Mouse (Mus musculus) left cerebral cortex, adult 2 months (tissue): ENCODE data around the gene Gm9903. TPM values are rescaled to one million over a fixed set of nuclear protein-coding genes. Genes with fewer than 3 reads are reported as not detected.

Experiments
- DNase-seq, 2 experiments: peaks; one replicate each; pipeline ENCODE4 v3.0.0; 2021 to 2022; ENCODE audit warnings: low spot score in 2 of 2, mixed read lengths in 1 of 2; ENCODE audit errors: extremely low spot score in 1 of 2
- H3K27ac ChIP-seq: fragments of 200-600 bp; 2 replicates; pipeline ENCODE4 v1.8.1; 2022
- H3K4me3 ChIP-seq: fragments of 200-600 bp; 2 replicates; pipeline ENCODE4 v1.8.1; 2022
- CTCF ChIP-seq: fragments of 200-600 bp; IDR thresholded peaks from 2 replicates; pipeline ENCODE4 v1.8.1; 2022; ENCODE audit warnings: antibody characterized with exemption, mild to moderate bottlenecking, moderate library complexity
- intact Hi-C: fragments of 180-260 bp; cut with DNase I; formaldehyde crosslinking; loops from one replicate; pipeline ENCODE4 v1.15.1; 2025
- long read RNA-seq, 2 experiments: library from polyadenylated mRNA; stranded (forward); transcript quantifications; one replicate each; pipeline ENCODE4 v2.0.0; 2021; ENCODE audit warnings: borderline mapping rate in 2 of 2
- total RNA-seq, 2 experiments: library from RNA; stranded (reverse); gene quantifications; 2 replicates each; pipeline ENCODE4 v1.2.3; 2021

The Gm9903 gene
- total RNA-seq: under 1 TPM; 0.70 to 0.77 TPM
- long read RNA-seq, experiment 1: 0 reads
- long read RNA-seq, experiment 2, partial matches to known transcripts: 0 of 1 reads
- long read RNA-seq, experiment 2, other reads (novel, unspliced or antisense): 0 of 1 reads

DNA sequence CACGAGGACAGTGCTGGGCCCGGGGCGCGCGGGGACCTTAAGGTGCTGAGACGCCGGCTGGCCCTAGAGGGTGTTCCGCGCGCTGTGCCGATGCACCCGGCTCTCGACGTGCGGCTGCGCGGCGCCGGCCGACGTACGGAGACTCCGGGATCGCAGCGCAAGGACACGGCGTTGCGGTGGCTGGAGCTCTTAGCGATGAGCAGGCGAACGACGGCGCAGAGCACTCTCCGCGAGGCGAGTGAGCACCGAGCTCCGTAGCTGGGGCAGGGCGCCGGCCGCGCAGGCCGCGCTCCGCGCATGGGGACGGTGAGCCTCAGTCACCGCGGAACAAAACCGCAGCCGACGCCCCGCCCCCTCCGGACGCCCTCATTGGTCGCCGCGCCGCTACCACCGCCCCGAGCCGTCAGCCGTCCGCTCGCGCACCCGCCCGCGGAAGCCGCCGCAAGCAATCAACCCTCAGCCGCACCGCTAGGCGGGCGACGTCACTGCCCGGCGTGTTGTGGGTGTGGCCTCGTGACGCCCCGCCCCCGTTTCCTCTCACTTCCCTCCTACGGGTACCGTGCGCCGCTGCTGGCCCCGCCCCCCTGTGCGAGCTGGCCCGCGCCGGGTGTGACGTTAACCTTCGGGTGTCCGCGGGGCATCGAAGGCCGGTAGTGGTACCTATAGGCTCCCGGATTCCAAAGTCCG is at the start of gene Gm9903, which contains the start of gene Fam53a:
Gm9903 (plus strand) TSS at position 625 of the 687 bp plus-strand sequence.
Fam53a (minus strand) TSS at position 335 of the 687 bp plus-strand sequence.
- intact Hi-C loops: loop anchor here (1.0 kb wide), 1 partner anchor 12 kb away; no protein-coding TSS in a partner anchor
- Histone ChIP-seq H3K27ac (peak within 1 kb of the TSS; percentile 85), H3K4me3 (peak within 1 kb of the TSS; percentile 92)
- DNase-seq: peak; percentile 100
- TF ChIP-seq CTCF: peak; percentile 24

DNA sequence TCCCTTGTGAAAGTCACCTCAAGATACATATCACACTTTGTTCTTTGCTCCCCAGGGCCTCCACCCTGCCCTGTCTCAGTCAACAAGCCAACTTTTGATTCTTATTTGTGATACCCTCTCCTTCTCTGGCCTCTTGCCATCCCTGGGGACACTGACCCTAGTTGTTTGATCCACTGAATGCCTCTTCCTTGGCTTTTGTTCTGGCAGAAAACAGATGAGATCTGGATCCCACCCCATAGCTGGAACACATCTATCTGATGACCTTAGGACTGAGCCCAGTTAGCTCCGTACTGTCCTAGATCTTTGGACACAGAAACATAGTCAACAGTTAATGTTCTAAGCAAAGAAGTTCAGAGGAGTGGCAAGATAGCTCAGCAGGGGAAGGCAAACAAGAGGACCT is 49.4 kb upstream of the Gm9903 start:
- no peak for DNase-seq
- TF ChIP-seq CTCF: no peak
- intact Hi-C loops: loop anchor here (10.0 kb wide), 1 partner anchor 266 kb away; no protein-coding TSS in a partner anchor

DNA sequence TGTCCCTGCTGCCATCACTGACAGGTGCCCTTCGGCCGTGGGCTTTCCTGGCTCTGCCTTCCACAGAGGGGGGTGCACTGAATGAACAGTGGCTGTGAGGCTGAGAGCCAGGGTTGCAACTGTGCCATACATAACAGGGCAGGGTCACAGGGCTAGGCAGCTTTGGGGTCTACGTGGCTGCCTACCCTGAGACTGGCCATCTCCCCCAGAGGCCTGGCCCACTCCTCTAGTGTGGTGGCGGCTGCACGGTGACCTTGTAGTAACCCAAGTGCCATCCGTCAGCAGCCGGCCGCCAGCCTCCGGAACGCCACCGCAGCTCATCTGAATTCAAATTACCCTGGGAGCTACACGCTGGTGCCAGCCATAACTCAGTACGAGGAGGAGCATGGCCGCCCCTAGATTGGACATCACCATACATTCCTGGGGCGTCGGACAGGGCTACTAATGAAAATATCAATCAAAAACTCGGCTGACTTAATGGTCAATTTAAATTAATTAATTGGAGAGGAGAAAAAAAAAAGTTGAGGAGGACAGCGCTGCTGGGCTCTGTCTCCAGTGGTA is 42.1 kb upstream of the Gm9903 start:
- no peak for DNase-seq
- H3K4me3 ChIP-seq: no peak overlapping the region
- no peak for TF ChIP-seq CTCF
- intact Hi-C loops: loop anchor here (2.0 to 10.0 kb wide), 3 partner anchors 45 to 273 kb away; no protein-coding TSS in a partner anchor
- no peak overlapping the region for H3K27ac ChIP-seq

More for the DNA sequence above, 49.4 kb upstream of the Gm9903 start:
- Histone ChIP-seq H3K27ac (no peak overlapping the region), H3K4me3 (no peak overlapping the region)

DNA sequence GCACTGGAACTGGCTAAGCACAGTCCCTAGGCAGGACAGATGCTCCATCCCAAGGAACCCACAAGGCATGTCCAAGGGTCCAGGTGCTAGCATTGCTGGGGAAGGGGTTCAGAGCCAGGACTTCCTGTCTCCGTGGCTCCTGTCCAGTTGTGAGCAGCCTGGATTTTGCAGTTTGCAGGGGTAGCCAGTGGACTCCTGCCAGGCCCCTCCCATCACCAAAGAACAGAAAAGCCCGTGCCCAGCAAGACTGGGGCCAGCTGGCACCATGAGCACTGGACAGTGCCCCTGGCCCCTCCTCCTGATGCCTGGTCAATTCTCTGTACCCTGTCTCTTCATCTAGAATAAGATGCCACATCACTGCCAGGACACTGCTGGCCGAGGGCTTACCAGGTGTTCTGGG is 41.7 kb upstream of the Gm9903 start:
- TF ChIP-seq CTCF: no peak
- no peak for DNase-seq
- Histone ChIP-seq H3K27ac (no peak overlapping the region), H3K4me3 (no peak overlapping the region)
- intact Hi-C loops: loop anchor here (2.0 to 10.0 kb wide), 3 partner anchors 45 to 273 kb away; no protein-coding TSS in a partner anchor

DNA sequence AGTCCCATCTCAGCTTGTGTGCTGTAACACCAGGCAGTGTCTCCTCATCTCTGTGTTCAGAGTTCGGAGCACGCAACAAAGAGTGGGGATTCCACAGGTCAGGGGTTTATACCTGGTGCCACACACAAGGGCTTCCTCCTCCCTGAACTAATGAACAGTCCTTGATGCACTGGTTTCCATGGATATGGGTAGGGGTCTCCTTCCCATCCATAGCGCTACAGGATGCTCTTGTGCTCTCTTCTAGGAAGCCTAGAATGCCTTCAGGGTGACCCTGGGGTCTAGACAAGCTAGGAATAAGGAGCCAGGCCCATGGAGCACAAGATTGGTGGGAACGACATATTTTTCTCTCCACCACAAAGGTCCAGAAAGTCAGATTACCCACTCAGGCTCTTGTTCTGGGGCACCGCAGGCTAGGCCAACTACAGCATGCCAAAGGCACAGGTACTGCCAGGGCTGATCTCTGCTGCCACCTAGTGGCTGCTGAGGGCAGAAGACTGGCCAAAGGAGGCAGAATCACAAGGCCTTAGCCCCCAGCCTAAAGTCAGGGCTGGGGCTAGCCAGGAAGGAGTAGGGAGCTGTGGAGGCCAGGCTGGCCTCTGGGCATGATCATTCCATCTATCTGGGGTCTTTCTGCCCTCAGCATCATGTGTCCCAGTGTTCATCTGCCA is 40.4 kb upstream of the Gm9903 start:
- intact Hi-C loops: loop anchor here (1.0 to 10.0 kb wide), 4 partner anchors 47 to 275 kb away; no protein-coding TSS in a partner anchor
- no peak overlapping the region for H3K27ac ChIP-seq
- peak; percentile 99 for TF ChIP-seq CTCF
- H3K4me3 ChIP-seq: no peak overlapping the region
- DNase-seq: peak; percentile 63 to 78

DNA sequence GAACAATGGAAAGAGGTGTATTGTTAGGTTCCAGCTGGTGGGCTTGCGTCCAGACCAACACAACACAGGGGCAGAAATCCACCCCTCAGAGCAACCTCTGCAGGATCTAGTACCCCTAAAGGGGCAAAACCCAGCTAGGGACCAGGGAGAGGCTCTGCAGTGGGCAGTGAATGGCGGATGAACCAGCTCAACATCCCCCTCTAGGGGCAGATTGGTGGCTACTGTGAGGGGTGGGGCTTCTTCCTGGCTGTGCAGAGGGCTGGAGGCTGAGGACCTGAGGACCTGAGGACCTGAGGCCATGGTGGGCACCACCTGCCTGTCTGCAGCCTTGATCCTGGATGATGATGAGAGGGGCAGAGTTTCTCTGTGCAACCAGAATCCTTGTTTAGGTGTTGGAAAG is 36.1 kb upstream of the Gm9903 start:
- Histone ChIP-seq H3K27ac (no peak overlapping the region), H3K4me3 (no peak overlapping the region)
- TF ChIP-seq CTCF: peak; percentile 9
- DNase-seq: no peak
- intact Hi-C loops: no loop called here

DNA sequence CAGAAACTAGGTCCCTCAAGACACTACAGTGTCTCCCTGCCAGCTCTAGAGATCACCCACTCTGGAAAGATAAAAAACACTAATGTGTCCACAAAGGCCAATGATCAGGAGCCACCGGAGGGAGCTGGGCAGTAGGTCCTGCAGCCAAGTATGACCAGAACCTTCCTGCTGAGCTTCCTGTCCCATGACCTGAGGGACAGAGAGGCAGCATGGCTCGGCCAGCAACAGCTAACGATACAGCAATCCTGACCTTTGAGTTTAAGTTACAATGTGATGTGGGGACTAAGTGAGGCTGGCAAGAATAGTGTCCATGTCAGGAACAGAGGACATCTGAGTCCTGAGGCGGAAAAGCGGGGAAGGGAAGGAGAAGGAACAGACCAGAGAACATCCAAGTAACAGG is 24.4 kb upstream of the Gm9903 start:
- DNase-seq: no peak
- Histone ChIP-seq H3K27ac (no peak overlapping the region), H3K4me3 (no peak overlapping the region)
- intact Hi-C loops: no loop called here
- TF ChIP-seq CTCF: no peak

DNA sequence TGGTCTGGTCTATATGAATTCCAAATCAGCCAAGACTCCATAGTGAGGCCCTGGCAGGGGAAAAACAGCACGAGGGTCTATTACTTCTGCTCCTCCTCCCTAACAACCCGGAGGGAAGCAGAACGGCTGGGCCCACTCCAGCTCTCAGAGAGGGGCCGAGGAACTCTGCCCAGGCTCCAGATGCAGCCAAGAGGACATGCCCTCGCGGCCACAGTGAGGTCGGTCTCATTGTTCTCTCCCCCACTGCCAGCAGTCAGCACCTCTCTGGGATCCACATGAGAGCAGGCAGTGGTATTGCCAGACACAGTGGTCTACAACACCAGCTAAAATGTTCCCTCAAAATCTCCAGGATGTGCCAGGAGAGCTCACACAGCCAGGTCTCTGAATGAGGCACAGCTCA is 23.1 kb upstream of the Gm9903 start:
- DNase-seq: no peak
- Histone ChIP-seq H3K27ac (no peak overlapping the region), H3K4me3 (no peak overlapping the region)
- intact Hi-C loops: no loop called here
- TF ChIP-seq CTCF: no peak

DNA sequence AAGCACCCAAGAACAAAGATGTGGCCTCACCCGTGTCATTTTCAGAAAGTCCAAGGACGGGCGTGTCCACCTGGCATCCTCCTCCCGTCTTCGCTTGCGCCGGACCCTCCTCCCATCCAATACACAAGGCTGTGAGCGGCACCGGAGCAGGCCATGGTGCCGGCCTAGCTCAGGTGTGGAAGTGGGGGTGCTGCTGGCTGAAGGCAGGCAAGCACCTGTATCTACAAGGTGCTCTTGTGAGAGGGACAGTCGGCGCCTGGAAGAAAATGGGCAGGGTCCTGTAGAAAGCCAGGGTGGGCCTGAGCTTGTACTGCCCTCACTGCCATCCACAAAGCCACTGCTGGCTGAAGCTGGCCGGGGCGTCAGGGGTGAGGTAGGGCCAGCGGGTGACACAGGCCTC is 22.3 kb upstream of the Gm9903 start:
- no peak overlapping the region for H3K27ac ChIP-seq
- TF ChIP-seq CTCF: no peak
- DNase-seq: no peak
- intact Hi-C loops: no loop called here
- H3K4me3 ChIP-seq: no peak overlapping the region

DNA sequence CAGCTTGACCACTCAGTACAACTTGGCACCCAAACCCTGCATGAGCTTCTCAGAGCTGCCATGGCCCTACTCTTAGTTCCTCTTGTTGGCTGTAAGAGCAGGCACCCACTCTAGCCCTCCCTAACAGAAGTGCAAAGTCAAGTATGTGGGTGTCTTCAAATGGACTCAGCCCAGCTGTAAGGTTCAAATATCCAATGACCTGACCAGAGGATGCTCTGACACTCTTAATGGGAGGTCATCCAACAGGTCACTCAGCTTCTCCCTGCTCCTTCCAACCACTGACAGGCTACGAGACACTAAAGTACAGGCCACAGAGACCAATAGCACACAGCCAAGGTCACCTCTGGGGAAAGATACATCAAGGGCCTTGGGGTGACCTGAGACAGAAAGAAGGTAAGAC is 20.5 kb upstream of the Gm9903 start:
- Histone ChIP-seq H3K27ac (no peak overlapping the region), H3K4me3 (no peak overlapping the region)
- no peak for TF ChIP-seq CTCF
- DNase-seq: no peak
- intact Hi-C loops: no loop called here

DNA sequence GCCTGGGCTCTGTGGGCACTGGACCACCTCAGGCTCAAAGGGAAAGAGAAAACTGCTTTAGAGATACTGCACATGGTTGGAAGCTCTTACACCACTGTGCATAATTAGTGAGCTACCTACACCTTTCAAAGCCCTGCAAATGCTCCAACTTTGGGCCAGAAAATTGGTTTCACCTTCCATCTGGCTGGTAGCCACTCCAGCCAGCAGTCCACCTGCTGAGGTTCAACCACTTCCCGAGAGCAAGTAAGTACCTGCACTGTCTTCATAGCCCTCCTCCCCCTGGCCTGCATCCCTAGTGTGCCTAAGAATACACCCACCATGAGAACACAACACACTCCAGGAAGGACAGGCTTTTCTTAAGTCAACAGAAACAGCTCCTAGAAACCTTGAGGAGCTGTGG is 17.9 kb upstream of the Gm9903 start:
- intact Hi-C loops: no loop called here
- Histone ChIP-seq H3K27ac (no peak overlapping the region), H3K4me3 (no peak overlapping the region)
- no peak for TF ChIP-seq CTCF
- DNase-seq: no peak

DNA sequence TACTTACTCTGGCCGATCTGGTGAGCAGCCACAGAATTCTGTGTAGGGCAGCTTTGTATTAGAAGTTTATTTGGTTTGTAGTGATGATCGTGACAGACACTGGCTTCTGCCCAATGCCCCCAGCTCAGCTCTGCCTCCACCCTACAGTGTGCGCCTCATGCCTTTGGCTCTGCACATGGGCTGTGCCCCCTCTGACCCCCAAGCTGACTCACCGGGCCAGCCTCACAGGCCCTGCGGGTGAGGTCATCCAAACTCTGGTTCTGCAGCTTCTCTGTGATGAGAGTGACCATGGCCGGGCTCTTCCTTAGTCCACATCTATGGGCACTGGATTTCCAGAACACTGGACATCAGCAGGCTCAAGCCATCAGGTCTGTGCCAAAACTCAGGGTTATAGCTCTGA is 15.3 kb upstream of the Gm9903 start:
- TF ChIP-seq CTCF: no peak
- no peak for DNase-seq
- H3K4me3 ChIP-seq: no peak overlapping the region
- intact Hi-C loops: no loop called here
- no peak overlapping the region for H3K27ac ChIP-seq
